Mouse (Mus musculus): ENCODE results near the gene Sgo2a.

DNA sequence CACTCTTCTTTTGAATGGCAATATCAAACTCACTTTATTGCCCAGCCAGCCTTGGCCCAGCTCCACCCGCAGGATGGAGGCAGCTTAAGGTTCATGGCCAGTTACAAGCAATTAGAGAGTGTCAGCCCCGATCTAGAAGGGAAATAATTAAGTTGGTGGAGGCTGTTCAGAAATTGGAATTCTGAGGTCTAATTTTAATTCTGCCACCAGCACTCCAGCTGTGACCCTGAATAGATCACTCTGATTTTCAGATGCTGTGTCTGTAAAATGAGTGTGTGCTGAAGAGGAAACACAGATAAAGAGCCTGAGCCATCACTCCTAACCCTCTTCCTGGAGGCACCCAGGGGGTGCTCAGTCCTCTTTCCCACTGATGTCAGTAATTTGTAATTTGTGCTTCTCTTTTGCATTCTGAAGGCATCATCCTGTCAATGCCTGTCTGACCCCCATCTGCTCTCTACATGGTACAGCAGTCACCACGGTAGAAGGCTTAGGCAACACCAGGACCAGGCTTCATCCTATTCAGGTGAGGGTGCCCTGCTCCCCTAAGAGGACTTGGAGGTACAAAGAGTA lies 51.0 kb downstream of the Sgo2a start:
- TF ChIP-seq CTCF (IDR thresholded peaks at IDR 0.05; ENCODE audit: low read depth) (no peak), EP300 (IDR thresholded peaks at IDR 0.05; ENCODE audit: low read depth) (no peak)
